Mouse (Mus musculus) spleen, adult 2 months (tissue): ENCODE measurements around the gene Lrfn4. TPM values are rescaled to one million over a fixed set of nuclear protein-coding genes. Genes with fewer than 3 reads are reported as not detected.
A peak's percentile ranks its signal among the peaks of the same experiment; 100 is the strongest.

Experiments used
- DNase-seq, 2 experiments: peaks; one replicate each; pipeline versions ENCODE4 v3.0.0 to v3.0.0-alpha.2; 2012 to 2021; ENCODE audit warnings: low spot score in 2 of 2, low read depth in 1 of 2
- H3K27ac ChIP-seq: fragments of 200-500 bp; 2 replicates; pipeline ENCODE4 v1.5.1; 2012; ENCODE audit warnings: low read length, inconsistent platforms; ENCODE audit not compliant: insufficient read depth
- H3K27me3 ChIP-seq: fragments of 200-500 bp; 2 replicates; pipeline ENCODE4 v1.6.1; 2012; ENCODE audit warnings: mild to moderate bottlenecking, moderate library complexity, low read length, inconsistent platforms; ENCODE audit not compliant: control insufficient read depth, insufficient read depth
- H3K36me3 ChIP-seq: fragments of 200-500 bp; 2 replicates; pipeline ENCODE4 v1.6.1; 2012; ENCODE audit warnings: mild to moderate bottlenecking, low read length, inconsistent platforms; ENCODE audit not compliant: control insufficient read depth, insufficient read depth
- H3K4me1 ChIP-seq: fragments of 200-500 bp; 2 replicates; pipeline ENCODE4 v1.6.1; 2011; ENCODE audit warnings: inconsistent platforms; ENCODE audit not compliant: control insufficient read depth, insufficient read depth, insufficient read length
- H3K4me3 ChIP-seq: fragments of 200-500 bp; 2 replicates; pipeline ENCODE4 v1.5.1; 2011; ENCODE audit warnings: mild to moderate bottlenecking, inconsistent platforms; ENCODE audit not compliant: insufficient read depth, insufficient read length; ENCODE audit errors: extremely low read depth
- CTCF ChIP-seq: fragments of 200-500 bp; IDR thresholded peaks from 2 replicates; pipeline ENCODE4 v1.5.1; 2011; ENCODE audit warnings: mild to moderate bottlenecking, inconsistent platforms; ENCODE audit not compliant: insufficient read depth, insufficient read length, insufficient replicate concordance; ENCODE audit errors: extremely low read depth
- POLR2A ChIP-seq: fragments of 200-500 bp; IDR thresholded peaks from 2 replicates; pipeline ENCODE4 v1.6.1; 2011; ENCODE audit warnings: low read depth, low read length, inconsistent platforms
- WGBS: fragments of 180-500 bp; shearing (Covaris S2); methylation state at CpG from one replicate; pipeline ENCODE4 v1.1.7; 2018; 5-methylcytosine and 5-hydroxymethylcytosine counted together
- polyA plus RNA-seq: library from polyadenylated mRNA; depleted of rRNA; stranded (reverse); fragments of >200 nt; gene quantifications from 2 replicates; pipeline ENCODE4 v1.2.3, GENCODE M21; 2012; rRNA removed

The Lrfn4 gene
- polyA plus RNA-seq, 1 experiment: 3.0 TPM

- Histone ChIP-seq H3K36me3 (no peaks in the 10 kb centered on the region), H3K27ac (0 out of 2 replicates have a peak overlapping the region, but pooled peaks have one; percentile 17), H3K4me3 (no peak overlapping the region), H3K27me3 (no peaks in the 10 kb centered on the region), H3K4me1 (no peaks in the 10 kb centered on the region)
- TF ChIP-seq CTCF: no peak
- no peak for TF ChIP-seq POLR2A
- DNase-seq: no peak
- WGBS: 89% methylated on average over 11 of the region's 11 CpGs
These were observed 45.2 kb downstream of the Lrfn4 start for GRCm38 (mm10) chr19:4570237-4570613.

- Histone ChIP-seq H3K4me1 (no peaks in the 10 kb centered on the region), H3K4me3 (no peak overlapping the region), H3K27me3 (no peaks in the 10 kb centered on the region), H3K27ac (peak overlapping the region; percentile 17; the same call in 1 of the 2 replicates), H3K36me3 (no peaks in the 10 kb centered on the region)
- TF ChIP-seq POLR2A (no peak), CTCF (no peak)
- 90% methylated on average over 17 of the region's 17 CpGs for WGBS
- DNase-seq: no peak
These were observed 45.9 kb downstream of the Lrfn4 start for GRCm38 (mm10) chr19:4569356-4570236.

- Histone ChIP-seq H3K27ac (peak overlapping the region; percentile 4; the same call in 1 of the 2 replicates), H3K4me1 (no peaks in the 10 kb centered on the region), H3K27me3 (no peaks in the 10 kb centered on the region), H3K36me3 (no peaks in the 10 kb centered on the region), H3K4me3 (no peak overlapping the region)
- TF ChIP-seq CTCF (no peak), POLR2A (no peak)
- 81% methylated on average over 4 of the region's 4 CpGs for WGBS
- DNase-seq: no peak
These were observed 46.6 kb downstream of the Lrfn4 start for GRCm38 (mm10) chr19:4568832-4569231.

GRCm38 (mm10) chr19:4567665-4568064 is 47.8 kb downstream of the Lrfn4 start:
- TF ChIP-seq POLR2A: no peak
- no peak for TF ChIP-seq CTCF
- no peaks in the 10 kb centered on the region for H3K36me3 ChIP-seq
- DNase-seq: no peak
- no peaks in the 10 kb centered on the region for H3K4me1 ChIP-seq
- H3K4me3 ChIP-seq: no peak overlapping the region
- H3K27ac ChIP-seq: no peak overlapping the region
- 18% methylated on average over 2 of the region's 2 CpGs for WGBS
- no peaks in the 10 kb centered on the region for H3K27me3 ChIP-seq

GRCm38 (mm10) chr19:4566880-4567279 is 48.6 kb downstream of the Lrfn4 start:
- TF ChIP-seq CTCF (no peak), POLR2A (no peak)
- WGBS: 82% methylated on average over 2 of the region's 2 CpGs
- H3K36me3 ChIP-seq: no peaks in the 10 kb centered on the region
- H3K4me1 ChIP-seq: no peaks in the 10 kb centered on the region
- DNase-seq: no peak
- H3K4me3 ChIP-seq: no peak overlapping the region
- H3K27me3 ChIP-seq: no peaks in the 10 kb centered on the region
- no peak overlapping the region; the same call in 1 of the 2 replicates for H3K27ac ChIP-seq

GRCm38 (mm10) chr19:4565678-4566077 is 49.8 kb downstream of the Lrfn4 start:
- Histone ChIP-seq H3K27ac (no peak overlapping the region), H3K36me3 (no peaks in the 10 kb centered on the region), H3K27me3 (no peaks in the 10 kb centered on the region), H3K4me1 (no peaks in the 10 kb centered on the region), H3K4me3 (no peak overlapping the region)
- TF ChIP-seq POLR2A (no peak), CTCF (no peak)
- WGBS: 95% methylated on average over 5 of the region's 5 CpGs
- DNase-seq: no peak

Other genes with a start within 250 kb of the Lrfn4 start
- gene Kdm2a, start 217.4 kb downstream of the Lrfn4 start, polyA plus RNA-seq: 98.9 and 115 TPM in 2 replicates
- gene Rhod, start 176.2 kb downstream of the Lrfn4 start, polyA plus RNA-seq: 4.0 and 4.9 TPM in 2 replicates
- 0.68 and 0.85 TPM in 2 replicates for gene Syt12, start 138.2 kb downstream of the Lrfn4 start, polyA plus RNA-seq
- gene 2010003K11Rik, start 117.1 kb downstream of the Lrfn4 start, polyA plus RNA-seq: not detected in 2 replicates
- 5.9 and 8.6 TPM in 2 replicates for gene Pcx, start 105.2 kb downstream of the Lrfn4 start, polyA plus RNA-seq
- gene Rce1, start 10.0 kb upstream of the Lrfn4 start, polyA plus RNA-seq: 59.7 and 83.0 TPM in 2 replicates
- 0.42 TPM in 1 of 2 replicates, not detected in the other for gene Gm960, start 83.0 kb upstream of the Lrfn4 start, polyA plus RNA-seq
- 0.16 and 0.20 TPM in 2 replicates for gene Sptbn2, start 95.5 kb upstream of the Lrfn4 start, polyA plus RNA-seq
- gene Rbm4b, start 140.8 kb upstream of the Lrfn4 start, polyA plus RNA-seq: 7.4 and 8.3 TPM in 2 replicates
- gene Rbm4, start 178.2 kb upstream of the Lrfn4 start, polyA plus RNA-seq: 34.6 and 40.5 TPM in 2 replicates
- 12.0 and 15.0 TPM in 2 replicates for gene Gm21992, start 195.9 kb upstream of the Lrfn4 start, polyA plus RNA-seq
- gene Rbm14, start 196.0 kb upstream of the Lrfn4 start, polyA plus RNA-seq: 50.0 and 69.3 TPM in 2 replicates
- gene Ccs, start 223.7 kb upstream of the Lrfn4 start, polyA plus RNA-seq: 19.3 and 20.8 TPM in 2 replicates
- 0.02 TPM in 2 replicates for gene Ccdc87, start 223.7 kb upstream of the Lrfn4 start, polyA plus RNA-seq
- 31.3 and 35.0 TPM in 2 replicates for gene Ctsf, start 239.5 kb upstream of the Lrfn4 start, polyA plus RNA-seq